Mouse (Mus musculus): Measurements from ENCODE around the gene Mrpl16. TPM values are rescaled to one million over a fixed set of nuclear protein-coding genes. Genes with fewer than 3 reads are reported as not detected.

Gene Mrpl16
- polyA plus RNA-seq, 2 experiments = 30.3 to 50.7 TPM

- WGBS = 71% methylated on average over 1 of the region's 1 CpGs
- no peak overlapping the region for H3K9ac ChIP-seq (ENCODE audit: low read depth, low read length, severe bottlenecking)
- H3K9me3 ChIP-seq (ENCODE audit: control insufficient read depth, low read length) = no peaks in the 10 kb centered on the region
- H3K4me3 ChIP-seq (replicated peaks; ENCODE audit: low read length) = no peak overlapping the region
- DNase-seq (ENCODE audit: low spot score) = no peak
- H3K4me1 ChIP-seq (ENCODE audit: control insufficient read depth, insufficient read depth, low read length) = no peaks in the 10 kb centered on the region
- H3K4me2 ChIP-seq (replicated peaks; ENCODE audit: low read depth, low read length, severe bottlenecking) = no peak overlapping the region
- H3K36me3 ChIP-seq (ENCODE audit: control insufficient read depth, insufficient read depth, low read length) = no peaks in the 10 kb centered on the region
- ATAC-seq (ENCODE audit: low FRiP score, low read depth) = no peak
- H3K27ac ChIP-seq (replicated peaks; ENCODE audit: low read depth, low read length) = no peak overlapping the region
- TF ChIP-seq POLR2A (IDR thresholded peaks at IDR 0.05; ENCODE audit: borderline replicate concordance, extremely low read depth, insufficient read depth, insufficient read length) = no peak
- H3K27me3 ChIP-seq (ENCODE audit: control insufficient read depth, insufficient read depth, low read length) = no peaks in the 10 kb centered on the region
These were observed 39.9 kb upstream of the Mrpl16 start for GRCm38 (mm10) chr19:11730278-11730677.

- no peak overlapping the region for H3K27ac ChIP-seq (replicated peaks; ENCODE audit: low read depth, low read length)
- 46% methylated on average over 1 of the region's 1 CpGs for WGBS
- no peak overlapping the region for H3K9ac ChIP-seq (ENCODE audit: low read depth, low read length, severe bottlenecking)
- no peaks in the 10 kb centered on the region for H3K9me3 ChIP-seq (ENCODE audit: control insufficient read depth, low read length)
- no peak overlapping the region for H3K4me2 ChIP-seq (replicated peaks; ENCODE audit: low read depth, low read length, severe bottlenecking)
- H3K4me1 ChIP-seq (ENCODE audit: control insufficient read depth, insufficient read depth, low read length) = no peaks in the 10 kb centered on the region
- no peak for DNase-seq (ENCODE audit: low spot score)
- no peak overlapping the region for H3K4me3 ChIP-seq (replicated peaks; ENCODE audit: low read length)
- no peaks in the 10 kb centered on the region for H3K36me3 ChIP-seq (ENCODE audit: control insufficient read depth, insufficient read depth, low read length)
- ATAC-seq (ENCODE audit: low FRiP score, low read depth) = no peak
- no peaks in the 10 kb centered on the region for H3K27me3 ChIP-seq (ENCODE audit: control insufficient read depth, insufficient read depth, low read length)
- TF ChIP-seq POLR2A (IDR thresholded peaks at IDR 0.05; ENCODE audit: borderline replicate concordance, extremely low read depth, insufficient read depth, insufficient read length) = no peak
These were observed 33.7 kb upstream of the Mrpl16 start for GRCm38 (mm10) chr19:11736455-11736854.

GRCm38 (mm10) chr19:11745680-11746079 lies 24.5 kb upstream of the Mrpl16 start:
- no peaks in the 10 kb centered on the region for H3K36me3 ChIP-seq (ENCODE audit: control insufficient read depth, insufficient read depth, low read length)
- H3K4me2 ChIP-seq (replicated peaks; ENCODE audit: low read depth, low read length, severe bottlenecking) = no peak overlapping the region
- H3K4me1 ChIP-seq (ENCODE audit: control insufficient read depth, insufficient read depth, low read length) = no peaks in the 10 kb centered on the region
- no peak for ATAC-seq (ENCODE audit: low FRiP score, low read depth)
- DNase-seq (ENCODE audit: low spot score) = no peak
- no peaks in the 10 kb centered on the region for H3K27me3 ChIP-seq (ENCODE audit: control insufficient read depth, insufficient read depth, low read length)
- no peak overlapping the region for H3K4me3 ChIP-seq (replicated peaks; ENCODE audit: low read length)
- H3K9me3 ChIP-seq (ENCODE audit: control insufficient read depth, low read length) = no peaks in the 10 kb centered on the region
- no peak for TF ChIP-seq POLR2A (IDR thresholded peaks at IDR 0.05; ENCODE audit: borderline replicate concordance, extremely low read depth, insufficient read depth, insufficient read length)
- no peak overlapping the region for H3K9ac ChIP-seq (ENCODE audit: low read depth, low read length, severe bottlenecking)
- H3K27ac ChIP-seq (replicated peaks; ENCODE audit: low read depth, low read length) = no peak overlapping the region

GRCm38 (mm10) chr19:11747298-11747697 lies 22.9 kb upstream of the Mrpl16 start, which contains the start of gene Gif:
Gene Gif (plus strand): TSS chr19:11747554.
- no peak within 1 kb of the TSS for H3K27ac ChIP-seq (replicated peaks; ENCODE audit: low read depth, low read length)
- no peak for ATAC-seq (ENCODE audit: low FRiP score, low read depth)
- H3K4me3 ChIP-seq (replicated peaks; ENCODE audit: low read length) = no peak within 1 kb of the TSS
- no peaks in the 10 kb centered on the region for H3K27me3 ChIP-seq (ENCODE audit: control insufficient read depth, insufficient read depth, low read length)
- H3K9ac ChIP-seq (ENCODE audit: low read depth, low read length, severe bottlenecking) = no peak within 1 kb of the TSS
- H3K4me2 ChIP-seq (replicated peaks; ENCODE audit: low read depth, low read length, severe bottlenecking) = no peak within 1 kb of the TSS
- H3K36me3 ChIP-seq (ENCODE audit: control insufficient read depth, insufficient read depth, low read length) = no peaks in the 10 kb centered on the region
- TF ChIP-seq POLR2A (IDR thresholded peaks at IDR 0.05; ENCODE audit: borderline replicate concordance, extremely low read depth, insufficient read depth, insufficient read length) = no peak
- no peaks in the 10 kb centered on the region for H3K9me3 ChIP-seq (ENCODE audit: control insufficient read depth, low read length)
- H3K4me1 ChIP-seq (ENCODE audit: control insufficient read depth, insufficient read depth, low read length) = no peaks in the 10 kb centered on the region
- 74% methylated on average over 2 of the region's 2 CpGs for whole genome bisulfite sequencing
- no peak for DNase-seq (ENCODE audit: low spot score)

GRCm38 (mm10) chr19:11765059-11765458 lies 5.1 kb upstream of the Mrpl16 start:
- no peak for DNase-seq (ENCODE audit: low spot score)
- ATAC-seq (ENCODE audit: low FRiP score, low read depth) = no peak
- Histone ChIP-seq H3K36me3 (ENCODE audit: control insufficient read depth, insufficient read depth, low read length) (no peaks in the 10 kb centered on the region), H3K9me3 (ENCODE audit: control insufficient read depth, low read length) (no peaks in the 10 kb centered on the region), H3K4me3 (replicated peaks; ENCODE audit: low read length) (no peak overlapping the region), H3K9ac (ENCODE audit: low read depth, low read length, severe bottlenecking) (no peak overlapping the region), H3K4me1 (ENCODE audit: control insufficient read depth, insufficient read depth, low read length) (no peaks in the 10 kb centered on the region), H3K4me2 (replicated peaks; ENCODE audit: low read depth, low read length, severe bottlenecking) (no peak overlapping the region), H3K27ac (replicated peaks; ENCODE audit: low read depth, low read length) (no peak overlapping the region), H3K27me3 (ENCODE audit: control insufficient read depth, insufficient read depth, low read length) (no peaks in the 10 kb centered on the region)
- TF ChIP-seq POLR2A (IDR thresholded peaks at IDR 0.05; ENCODE audit: borderline replicate concordance, extremely low read depth, insufficient read depth, insufficient read length) = no peak
- WGBS = 83% methylated on average over 3 of the region's 3 CpGs

- peaks cover 6% of the 10 kb centered on the region; the same call in 1 of the 2 replicates for H3K4me1 ChIP-seq (ENCODE audit: control insufficient read depth, insufficient read depth, low read length)
- no peak for TF ChIP-seq POLR2A (IDR thresholded peaks at IDR 0.05; ENCODE audit: borderline replicate concordance, extremely low read depth, insufficient read depth, insufficient read length)
- no peak overlapping the region for H3K4me2 ChIP-seq (replicated peaks; ENCODE audit: low read depth, low read length, severe bottlenecking)
- no peak overlapping the region for H3K9ac ChIP-seq (ENCODE audit: low read depth, low read length, severe bottlenecking)
- H3K27ac ChIP-seq (replicated peaks; ENCODE audit: low read depth, low read length) = no peak overlapping the region
- H3K9me3 ChIP-seq (ENCODE audit: control insufficient read depth, low read length) = no peaks in the 10 kb centered on the region
- DNase-seq (ENCODE audit: low spot score) (no peak), ATAC-seq (ENCODE audit: low FRiP score, low read depth) (no peak)
- 64% methylated on average over 4 of the region's 4 CpGs for WGBS
- H3K4me3 ChIP-seq (replicated peaks; ENCODE audit: low read length) = no peak overlapping the region
- H3K36me3 ChIP-seq (ENCODE audit: control insufficient read depth, insufficient read depth, low read length) = no peaks in the 10 kb centered on the region
- no peaks in the 10 kb centered on the region for H3K27me3 ChIP-seq (ENCODE audit: control insufficient read depth, insufficient read depth, low read length)
These were observed 3.8 kb upstream of the Mrpl16 start for GRCm38 (mm10) chr19:11766413-11766812.

Measured in limb, embryonic 14.5 days (tissue).